Mouse (Mus musculus) gastrocnemius, postnatal 10 days (tissue): ENCODE data around the gene Gm13057. TPM values are rescaled to one million over a fixed set of nuclear protein-coding genes. Genes with fewer than 3 reads are reported as not detected.
"Not testable (repeated sequence)": the region's sequence is repeated elsewhere in the genome, so short reads cannot be mapped to it uniquely, and the experiment has no call there.

Experiments used
- DNase-seq: peaks from one replicate; pipeline ENCODE4 v3.0.0; 2021; ENCODE audit warnings: mixed read lengths
- long read RNA-seq, 2 experiments: library from polyadenylated mRNA; stranded (forward); transcript quantifications; one replicate each; pipeline ENCODE4 v2.0.0; 2021
- total RNA-seq, 2 experiments: library from RNA; stranded (reverse); gene quantifications; 2 replicates each; pipeline ENCODE4 v1.2.3; 2021

Gm13057 gene
- total RNA-seq, result not detected
- long read RNA-seq, experiment 1, result 0 reads
- long read RNA-seq, experiment 2, result 0 reads

DNA sequence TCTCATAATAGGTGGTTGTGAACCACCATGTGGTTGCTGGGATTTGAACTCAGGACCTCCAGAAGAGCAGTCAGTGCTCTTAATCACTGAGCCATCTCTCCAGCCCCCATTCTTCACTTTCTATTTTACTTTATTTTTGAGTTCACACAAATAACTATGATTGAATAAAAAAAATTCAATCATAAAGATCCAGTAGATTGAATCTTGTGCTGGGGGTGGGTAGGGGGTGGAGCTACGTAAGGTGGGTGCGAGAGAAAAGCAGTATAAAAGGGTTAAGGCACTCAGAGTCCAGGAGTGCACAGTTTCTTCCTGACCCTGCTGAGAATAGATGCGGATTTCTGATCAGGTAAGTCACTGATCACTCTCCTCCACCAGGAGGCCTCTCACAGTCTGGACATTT is at the start of gene Gm13057, which contains the start of gene BC080695:
Gene Gm13057, plus strand, starts transcription at position 310 of the 400 bp plus-strand sequence.
Gene BC080695, plus strand, starts transcription at position 301 of the 400 bp plus-strand sequence.
- not testable (repeated sequence) for DNase-seq

DNA sequence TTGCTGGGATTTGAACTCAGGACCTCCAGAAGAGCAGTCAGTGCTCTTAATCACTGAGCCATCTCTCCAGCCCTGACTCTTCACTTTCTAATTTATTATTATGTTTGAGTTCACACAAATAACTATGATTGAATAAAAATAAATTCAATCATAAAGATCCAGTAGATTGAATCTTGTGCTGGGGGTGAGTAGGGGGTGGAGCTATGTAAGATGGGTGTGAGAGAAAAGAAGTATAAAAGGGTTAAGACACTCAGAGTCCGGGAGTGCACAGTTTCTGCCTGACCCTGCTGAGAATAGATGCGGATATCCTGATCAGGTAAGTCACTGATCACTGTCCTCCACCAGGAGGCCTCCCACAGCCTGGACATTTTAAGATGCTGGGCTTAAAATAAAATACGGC is 40.5 kb upstream of the Gm13057 start, which contains the start of gene Gm13043:
Gene Gm13043, plus strand, starts transcription at position 301 of the 400 bp plus-strand sequence.
- DNase-seq, result no peak

DNA sequence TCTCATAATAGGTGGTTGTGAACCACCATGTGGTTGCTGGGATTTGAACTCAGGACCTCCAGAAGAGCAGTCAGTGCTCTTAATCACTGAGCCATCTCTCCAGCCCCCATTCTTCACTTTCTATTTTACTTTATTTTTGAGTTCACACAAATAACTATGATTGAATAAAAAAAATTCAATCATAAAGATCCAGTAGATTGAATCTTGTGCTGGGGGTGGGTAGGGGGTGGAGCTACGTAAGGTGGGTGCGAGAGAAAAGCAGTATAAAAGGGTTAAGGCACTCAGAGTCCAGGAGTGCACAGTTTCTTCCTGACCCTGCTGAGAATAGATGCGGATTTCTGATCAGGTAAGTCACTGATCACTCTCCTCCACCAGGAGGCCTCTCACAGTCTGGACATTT is 15.9 kb upstream of the Gm13057 start, which contains the start of gene Gm13040:
Gene Gm13040, plus strand, starts transcription at position 301 of the 400 bp plus-strand sequence.
- DNase-seq, result not testable (repeated sequence)

Other genes starting within 250 kb of the Gm13057 start
- gene Lrrc38, start 202.0 kb upstream of the Gm13057 start, total RNA-seq, result 10 to 100 TPM; 18.6 to 24.2 TPM
- gene Pramel1, start 157.3 kb upstream of the Gm13057 start, total RNA-seq, result under 1 TPM; 0.19 to 0.25 TPM
- gene Pramef8, start 139.3 kb upstream of the Gm13057 start, total RNA-seq, result 1 to 10 TPM; 7.3 TPM
- gene Oog4, start 101.4 kb upstream of the Gm13057 start, total RNA-seq, result not detected
- gene Gm13043, start 40.4 kb upstream of the Gm13057 start, total RNA-seq, result not detected
- gene Gm13040, start 15.8 kb upstream of the Gm13057 start, total RNA-seq, result not detected
- gene BC080695, start within 50 bp of the Gm13057 start, total RNA-seq, result not detected
- gene Gm13083, start 63.3 kb downstream of the Gm13057 start, total RNA-seq, result not detected
- gene Gm13088, start 105.5 kb downstream of the Gm13057 start, total RNA-seq, result not detected
- not detected for gene Gm13089, start 151.0 kb downstream of the Gm13057 start, total RNA-seq
- not detected for gene Gm13078, start 167.7 kb downstream of the Gm13057 start, total RNA-seq
- gene Gm13023, start 237.6 kb downstream of the Gm13057 start, total RNA-seq, result not detected